Mouse (Mus musculus): Measurements from ENCODE around the gene Nnmt. TPM values are rescaled to one million over a fixed set of nuclear protein-coding genes. Genes with fewer than 3 reads are reported as not detected.

Nnmt gene
- total RNA-seq, 4 experiments from 2014 or later = 19.8 to 41.2 (median 25.1) TPM

- no peak for DNase-seq
Measured at GRCm38 (mm10) chr9:48635576-48636350, 30.8 kb upstream of the Nnmt start.

DNA sequence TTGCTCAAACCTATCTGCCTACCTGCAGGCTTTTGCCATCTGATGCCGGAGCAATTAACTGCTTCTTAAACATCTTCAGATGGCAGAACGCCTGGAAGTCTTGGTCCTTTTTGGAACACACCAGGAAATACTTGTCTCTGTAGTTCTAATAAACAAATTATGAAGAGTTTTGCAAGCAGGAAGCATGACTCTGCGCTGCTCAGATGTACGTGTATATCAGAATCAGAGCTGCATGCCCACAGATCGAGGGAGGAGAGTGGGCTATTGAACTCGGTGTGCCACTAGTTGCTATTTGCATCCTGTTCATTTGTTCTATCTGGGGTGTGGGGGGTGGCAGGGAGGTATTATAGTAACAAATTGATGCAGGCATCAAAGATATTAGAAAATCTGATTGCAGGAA lies 28.2 kb upstream of the Nnmt start:
- DNase-seq = no peak

- no peak for DNase-seq
Measured at GRCm38 (mm10) chr9:48619268-48619667, 14.3 kb upstream of the Nnmt start.

- peak; percentile 25 for DNase-seq
Measured at GRCm38 (mm10) chr9:48618589-48618988, 13.6 kb upstream of the Nnmt start.

- peak; percentile 32 for DNase-seq
Measured at GRCm38 (mm10) chr9:48618111-48618510, 13.2 kb upstream of the Nnmt start.

DNA sequence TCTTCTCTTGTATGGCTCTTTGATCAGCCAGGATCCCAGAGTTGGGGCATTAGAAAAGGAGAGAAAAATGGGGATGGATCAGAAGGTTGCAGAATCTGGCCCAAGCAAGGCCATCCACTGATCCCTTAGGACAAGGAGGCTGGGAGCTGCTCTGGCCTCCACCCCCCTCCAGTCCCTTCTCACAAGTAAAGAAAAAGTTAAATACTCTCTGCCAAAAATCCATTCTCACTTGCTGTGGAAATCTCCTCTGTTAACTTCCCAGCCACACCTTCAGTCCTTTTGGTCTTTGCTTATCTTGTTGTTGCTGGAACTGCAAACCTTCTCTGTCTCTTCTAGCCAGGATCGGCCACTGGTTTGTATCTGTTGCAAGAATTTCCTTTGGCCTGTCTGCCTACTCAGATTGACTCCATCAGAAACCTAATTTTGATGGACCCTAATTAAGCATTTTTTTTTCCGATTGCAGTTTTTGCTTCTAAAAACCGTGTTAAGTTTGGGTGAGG lies 12.6 kb upstream of the Nnmt start:
- no peak for DNase-seq

DNA sequence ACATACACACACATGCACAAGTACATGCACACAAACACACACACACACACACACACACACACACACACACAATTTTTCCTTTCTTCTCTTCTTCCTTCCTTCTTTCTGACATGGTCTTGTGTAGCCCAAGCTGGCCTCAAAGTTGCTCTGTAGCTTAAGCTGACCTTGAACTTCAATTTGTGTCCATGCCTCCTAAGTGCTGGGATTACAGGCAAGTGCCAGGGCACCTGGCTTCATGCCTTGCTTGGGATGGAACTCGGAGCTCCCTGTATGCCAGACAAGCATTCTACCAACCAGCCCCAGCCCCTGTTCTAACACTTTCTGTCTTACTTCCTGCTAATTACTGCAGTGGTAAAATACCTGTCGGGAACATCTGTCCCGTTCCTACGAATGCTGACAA lies 8.3 kb upstream of the Nnmt start:
- no peak for DNase-seq

DNA sequence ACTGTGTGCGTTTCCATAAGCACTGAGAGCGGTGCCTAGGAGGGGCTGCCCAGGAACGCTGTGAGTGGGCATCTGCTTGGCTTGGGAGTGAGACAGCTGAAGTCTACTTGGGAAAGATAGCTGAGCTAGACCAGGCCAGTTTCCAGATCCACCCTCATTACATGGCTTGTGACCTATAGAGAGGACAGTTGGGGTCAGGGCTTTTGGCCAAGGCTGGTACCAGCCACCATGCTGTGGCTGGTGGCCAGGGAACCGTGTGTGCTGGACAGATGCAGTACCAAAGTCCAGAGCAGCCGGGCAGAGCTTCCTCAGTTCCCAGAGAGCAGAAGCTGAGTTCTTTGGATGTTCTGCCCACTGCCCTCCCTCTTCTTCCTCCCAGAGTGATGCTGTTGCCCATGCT lies 7.6 kb upstream of the Nnmt start:
- DNase-seq = no peak

DNA sequence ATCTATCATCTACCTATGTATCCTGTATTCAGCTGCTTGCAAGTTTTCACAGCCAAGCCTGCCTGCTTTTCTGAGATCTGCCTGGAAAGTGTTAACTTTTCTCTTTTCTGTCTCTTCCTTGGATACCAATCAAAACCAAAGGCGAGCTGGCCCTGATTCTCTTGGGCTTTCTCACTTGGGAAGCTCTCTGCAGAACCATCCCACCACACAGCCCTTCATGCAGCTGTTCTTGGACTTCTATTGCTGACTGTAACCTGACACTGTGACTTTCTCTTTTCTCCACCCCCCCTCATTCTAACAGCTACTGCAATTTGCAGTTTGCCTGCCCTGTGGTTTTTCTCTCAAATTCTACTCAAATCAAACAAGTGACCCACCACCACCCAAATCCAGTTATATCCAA lies 6.1 kb upstream of the Nnmt start:
- no peak for DNase-seq

- DNase-seq = no peak
Measured at GRCm38 (mm10) chr9:48609734-48610133, 4.8 kb upstream of the Nnmt start.

GRCm38 (mm10) chr9:48607417-48607816 lies 2.5 kb upstream of the Nnmt start:
- no peak for DNase-seq

DNA sequence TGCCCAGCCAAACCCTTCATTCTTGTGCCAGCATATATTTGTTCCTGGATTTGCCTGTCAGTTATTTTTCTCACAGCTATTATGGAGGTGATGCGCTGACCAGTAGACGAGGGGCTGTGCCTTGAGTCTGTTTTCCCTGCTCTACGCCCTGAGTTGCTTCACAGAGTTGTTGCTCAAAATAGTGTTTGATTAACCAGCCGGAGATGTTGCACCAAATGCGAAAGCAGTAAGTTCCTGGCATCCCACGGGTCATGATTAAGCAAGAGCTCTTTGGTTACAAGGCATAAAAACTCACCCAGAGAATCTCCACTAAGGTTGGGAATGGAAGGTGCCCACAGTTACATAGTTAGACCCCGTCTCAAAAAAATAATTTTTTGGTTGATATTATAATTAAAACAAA lies 1.2 kb upstream of the Nnmt start:
- DNase-seq = no peak

- DNase-seq = no peak
Measured at GRCm38 (mm10) chr9:48605697-48606096, 744 bp upstream of the Nnmt start.

- no peak for DNase-seq
Measured at GRCm38 (mm10) chr9:48604226-48604625, 727 bp downstream of the Nnmt start.

DNA sequence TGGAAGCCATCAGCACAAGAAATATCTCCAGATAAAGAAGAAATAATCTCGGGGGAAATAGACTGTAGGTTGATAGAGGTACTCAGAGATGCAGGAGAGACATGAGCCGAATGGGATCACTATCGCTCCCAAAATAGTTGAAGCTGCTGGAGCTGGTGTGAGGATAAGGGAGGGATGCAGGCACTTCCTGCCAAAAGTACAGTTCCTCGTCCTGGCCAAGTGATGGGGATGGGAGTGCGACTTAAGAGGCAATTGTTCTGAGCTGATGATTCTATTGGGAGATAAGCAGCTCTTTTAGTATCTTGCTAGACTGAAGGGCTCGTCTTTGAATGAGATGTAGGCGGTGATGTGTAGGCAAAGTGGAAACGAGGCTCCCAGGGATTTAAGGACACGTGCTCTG lies 4.1 kb downstream of the Nnmt start:
- DNase-seq = no peak

GRCm38 (mm10) chr9:48600066-48600465 lies 4.9 kb downstream of the Nnmt start:
- DNase-seq = no peak

DNA sequence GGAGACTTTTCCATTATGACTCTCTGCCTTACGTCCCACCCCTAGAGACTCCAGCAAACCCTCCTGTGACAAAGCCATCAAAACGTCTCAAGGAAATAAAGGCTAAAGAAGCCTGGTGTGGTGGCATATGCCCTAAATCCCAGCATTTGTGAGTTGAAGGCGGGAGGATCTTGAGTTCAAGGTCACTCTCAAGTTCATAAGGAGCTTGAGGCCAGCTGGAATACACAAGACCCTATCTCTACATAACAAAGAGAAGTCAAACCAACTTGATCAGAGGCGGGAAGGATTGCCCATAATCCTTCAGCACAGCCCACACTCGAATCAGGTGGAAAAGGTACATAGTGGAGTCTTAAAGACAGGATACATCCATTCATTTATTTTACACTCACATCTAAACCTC lies 7.5 kb downstream of the Nnmt start:
- no peak for DNase-seq

DNA sequence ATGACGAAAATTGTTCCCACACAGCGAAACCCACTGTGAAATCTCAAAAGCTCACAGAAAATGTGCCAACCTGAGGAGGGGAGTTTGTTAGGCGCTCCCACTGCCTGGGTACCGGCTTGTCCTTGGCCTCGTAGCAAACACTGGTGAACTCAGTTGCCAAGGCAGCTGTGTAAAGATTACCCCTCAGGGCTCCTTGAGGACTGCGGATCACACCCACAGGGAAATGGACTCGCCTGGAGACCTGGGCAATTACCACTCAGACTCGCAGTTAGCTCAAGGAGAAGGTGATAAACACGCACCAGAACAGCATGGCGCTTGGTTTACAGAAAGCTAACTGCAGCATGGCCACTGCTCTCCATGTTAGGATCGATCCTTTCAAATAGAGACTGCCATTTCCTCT lies 8.0 kb downstream of the Nnmt start:
- DNase-seq = no peak

DNA sequence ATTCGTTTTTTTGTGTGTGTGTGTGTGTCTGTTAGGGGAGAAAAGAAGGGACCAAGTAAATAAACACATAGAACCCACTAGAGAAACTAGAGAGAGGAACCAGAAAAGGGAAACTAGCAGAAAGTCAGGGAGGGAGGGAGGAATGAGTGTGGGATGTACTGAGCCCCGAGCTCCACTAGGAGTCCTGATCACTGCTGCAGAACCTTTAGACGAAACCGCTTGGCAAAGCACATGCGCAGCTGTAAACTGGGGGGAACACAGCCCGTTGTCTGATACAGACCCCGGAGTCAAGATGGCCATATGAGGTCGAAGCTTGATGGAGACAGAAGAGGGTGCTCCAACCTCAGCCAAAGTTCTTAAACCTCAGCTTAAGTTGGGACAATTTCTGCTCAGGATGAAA lies 11.0 kb downstream of the Nnmt start:
- DNase-seq = no peak

- DNase-seq = no peak
Measured at GRCm38 (mm10) chr9:48590606-48591005, 14.3 kb downstream of the Nnmt start.

GRCm38 (mm10) chr9:48586332-48586731 lies 18.6 kb downstream of the Nnmt start:
- DNase-seq = no peak

- no peak for DNase-seq
Measured at GRCm38 (mm10) chr9:48580808-48581207, 24.1 kb downstream of the Nnmt start.

GRCm38 (mm10) chr9:48562388-48562787 lies 42.6 kb downstream of the Nnmt start:
- no peak for DNase-seq

- peak; percentile 15 for DNase-seq
Measured at GRCm38 (mm10) chr9:48559482-48560139, 45.3 kb downstream of the Nnmt start.

All from adrenal gland, adult 8-10 months (tissue).